Mouse (Mus musculus) adrenal gland, postnatal 10 days (tissue): ENCODE measurements around the gene Kat6b. TPM values are rescaled to one million over a fixed set of nuclear protein-coding genes. Genes with fewer than 3 reads are reported as not detected.

Source experiments
- DNase-seq: peaks from one replicate; pipeline ENCODE4 v3.0.0; 2021; ENCODE audit warnings: mixed read lengths
- total RNA-seq, 2 experiments: library from RNA; stranded (reverse); gene quantifications; 2 replicates each; pipeline ENCODE4 v1.2.3; 2021

Gene Kat6b
- total RNA-seq, 2 experiments from 2014 or later = 31.7 to 51.3 TPM

DNA sequence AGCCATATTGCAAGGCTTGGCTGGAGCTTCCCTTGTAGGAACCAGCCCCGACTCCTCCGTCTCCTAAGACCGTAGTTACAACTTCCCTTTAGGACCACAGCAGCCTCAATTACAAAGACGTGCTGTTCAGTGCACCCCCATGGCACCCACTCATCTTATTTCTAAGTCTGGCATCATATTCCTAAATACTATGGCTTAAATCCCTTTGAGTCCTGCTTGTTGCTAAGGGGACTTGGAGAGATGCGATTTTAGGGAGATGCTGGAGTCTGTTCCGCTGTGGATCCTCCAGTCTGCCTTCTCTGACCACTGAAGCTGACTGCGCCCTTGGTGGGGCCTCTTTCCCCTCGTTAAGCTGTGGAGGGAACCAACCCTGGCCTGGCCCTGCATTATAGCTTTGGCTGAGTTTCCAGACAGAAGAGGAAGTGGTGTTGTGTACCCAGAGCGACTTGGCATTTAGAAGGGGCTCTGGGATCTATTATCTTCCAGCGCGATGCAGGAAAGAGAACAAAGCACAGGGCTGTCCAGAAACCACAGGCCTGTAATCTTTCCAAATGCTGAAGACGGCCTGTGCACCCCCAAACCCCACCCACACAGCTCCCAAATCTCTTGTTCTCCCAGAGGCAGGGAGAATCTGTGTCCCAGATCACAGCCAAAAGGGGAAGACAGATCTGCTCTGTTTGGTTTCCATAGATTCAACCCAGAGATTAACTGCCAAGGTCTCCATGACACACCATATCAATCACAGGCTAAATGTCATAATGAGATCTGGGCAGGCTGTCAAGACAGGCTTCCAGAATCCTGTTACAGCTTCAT is 225.7 kb downstream of the Kat6b start:
- peak; percentile 48 for DNase-seq

GRCm38 (mm10) chr14:21709545-21709944 is 228.3 kb downstream of the Kat6b start:
- DNase-seq = peak; percentile 58

GRCm38 (mm10) chr14:21711231-21711630 is 230.0 kb downstream of the Kat6b start:
- DNase-seq = no peak

DNA sequence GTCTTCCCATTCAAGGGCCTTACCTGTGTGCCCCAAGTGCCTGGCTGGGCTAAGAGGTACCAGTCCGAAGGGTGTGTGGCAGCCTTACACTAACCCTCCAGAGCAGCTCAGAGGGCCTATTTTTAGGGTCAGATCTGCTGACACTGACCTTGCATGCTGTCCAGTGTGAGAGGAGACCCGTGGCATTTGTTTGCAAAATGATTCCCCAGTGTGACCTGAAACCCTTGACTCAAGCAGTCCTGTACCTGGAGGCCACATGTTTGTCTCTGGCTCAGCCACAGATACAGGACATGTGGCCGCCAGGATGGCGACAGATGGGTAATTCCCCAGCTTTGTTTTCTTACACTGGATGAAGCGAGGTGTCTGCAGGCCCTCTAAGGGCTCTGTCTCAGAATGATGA is 233.3 kb downstream of the Kat6b start, which contains the start of gene Dupd1:
Gene Dupd1 (minus strand): TSS at position 91 of the 400 bp plus-strand sequence.
- no peak for DNase-seq

DNA sequence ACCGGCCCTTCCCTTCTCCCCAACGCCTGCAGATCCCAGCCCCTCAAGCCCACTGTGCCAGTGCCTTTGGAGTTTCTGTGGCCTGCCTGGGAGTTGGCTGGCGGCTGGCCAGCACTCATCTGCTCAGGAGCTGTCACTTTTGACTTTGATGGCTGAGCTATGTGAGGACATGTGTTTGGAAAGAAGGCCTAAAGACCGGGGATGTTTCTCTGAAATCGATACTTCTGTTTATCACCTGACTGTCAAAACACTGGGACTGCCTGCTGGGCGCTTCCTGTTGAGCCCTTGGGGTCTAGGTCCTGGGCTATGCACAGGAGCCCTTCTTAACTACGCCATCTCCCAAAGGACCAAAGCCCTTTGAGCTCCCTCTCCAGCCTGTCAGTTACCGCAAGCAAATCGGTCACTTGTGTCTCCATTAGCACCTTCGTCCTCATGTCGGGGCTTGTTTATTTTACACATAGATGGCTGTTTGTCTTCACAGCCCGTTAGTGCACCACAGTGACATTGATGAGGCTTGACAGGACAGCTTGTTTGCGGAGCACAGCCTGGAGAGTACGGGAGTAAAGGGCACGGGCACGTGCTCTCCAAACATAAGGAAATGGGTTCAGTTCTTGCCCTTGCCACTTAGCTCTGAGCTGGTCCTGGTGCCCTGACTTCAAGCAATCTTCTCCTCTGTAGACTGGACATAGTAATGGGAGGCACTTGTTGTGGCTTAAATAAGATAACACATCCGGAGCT is 238.6 kb downstream of the Kat6b start:
- no peak for DNase-seq

DNA sequence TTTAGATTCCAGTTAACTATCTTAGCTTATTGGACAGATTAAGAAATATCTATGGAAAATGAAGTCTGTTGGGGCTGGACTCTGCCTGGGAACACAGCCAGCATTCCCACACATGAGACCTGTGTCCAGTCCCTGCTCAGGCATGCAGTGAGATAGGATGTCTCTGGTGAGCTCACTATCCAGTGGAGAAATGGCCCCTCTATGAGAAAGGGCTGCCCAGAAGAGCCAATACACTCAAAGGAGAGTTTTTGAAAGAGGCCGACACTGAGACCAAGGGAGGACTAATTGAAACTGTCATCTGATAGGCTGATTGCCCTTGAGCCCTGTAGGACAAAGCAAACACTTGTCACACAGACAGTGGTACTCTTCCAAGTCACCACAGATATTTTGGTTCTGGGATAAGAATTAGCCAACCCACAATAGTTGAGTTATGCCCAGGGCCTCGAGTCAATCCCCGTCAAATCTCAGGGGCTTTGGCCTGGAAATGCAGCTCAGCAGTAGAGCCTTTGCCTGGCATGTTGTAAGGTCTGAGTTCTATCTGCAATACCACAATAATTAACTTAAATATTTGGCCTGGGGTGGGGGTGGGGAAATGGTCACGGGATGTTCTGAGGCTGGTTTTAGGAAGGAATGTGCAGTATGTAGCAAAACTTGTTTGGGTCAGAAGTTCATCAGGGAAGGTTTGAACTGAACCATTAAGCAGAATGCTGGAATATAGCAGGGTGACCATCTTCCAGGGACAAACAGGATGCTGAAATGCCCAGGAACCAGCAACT is 239.4 kb downstream of the Kat6b start:
- no peak for DNase-seq

Other genes with a start within 250 kb of the Kat6b start
- gene Dupd1, start 233.1 kb downstream of the Kat6b start, total RNA-seq = 1 to 10 TPM; 2.1 to 4.1 TPM